In the genomic region with DNA sequence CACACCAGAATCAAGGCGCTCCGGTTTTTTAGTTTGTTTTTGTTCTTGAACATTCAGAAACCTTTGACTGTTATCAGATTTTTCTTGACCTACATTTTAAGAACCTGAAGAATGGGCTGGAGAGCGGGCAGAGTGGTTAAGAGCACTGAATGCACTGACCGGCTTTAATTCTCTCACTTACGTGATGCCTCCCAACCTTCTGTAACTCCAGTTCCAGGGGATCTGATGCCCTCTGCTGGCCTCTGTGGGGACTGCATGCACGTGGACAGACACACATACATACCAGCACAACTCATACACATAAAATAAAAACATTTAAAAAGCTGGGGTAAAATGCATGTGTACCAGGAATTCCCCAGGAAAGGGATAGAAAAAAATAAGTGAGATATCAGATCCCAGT, we compare ENCODE assay signal across 8 mouse cellular contexts. TPM values are rescaled to one million over a fixed set of nuclear protein-coding genes. Genes with fewer than 3 reads are reported as not detected.
A peak's percentile ranks its signal among the peaks of the same experiment; 100 is the strongest.
DNase-seq lines count a peak whose midpoint lies in the region; ATAC-seq and TF ChIP-seq lines count a peak whose summit lies in the region.

No protein-coding gene starts in this region.

- no peak for TF ChIP-seq POLR2A in cortical plate, adult 2 months (IDR thresholded peaks at IDR 0.05; ENCODE audit: extremely low read depth, insufficient read depth, low read length)

- peak; percentile 62 for TF ChIP-seq CTCF in forebrain, postnatal 0 days (IDR thresholded peaks at IDR 0.05; ENCODE audit: low read depth)
- peak; percentile 40 for TF ChIP-seq CTCF in cortical plate, adult 2 months (IDR thresholded peaks at IDR 0.05; ENCODE audit: extremely low read depth, insufficient read depth, low read length)
- TF ChIP-seq CTCF in liver, postnatal 0 days (IDR thresholded peaks at IDR 0.05; ENCODE audit: low read depth): peak; percentile 88

- no peaks in the 10 kb centered on the region for H3K27me3 ChIP-seq in forebrain, postnatal 0 days (ENCODE audit: insufficient read depth, low read length)
- no peaks in the 10 kb centered on the region for H3K27me3 ChIP-seq in forebrain, embryonic 16.5 days (replicated peaks; ENCODE audit: control insufficient read depth, insufficient read depth, low read length)
- no peaks in the 10 kb centered on the region for H3K27me3 ChIP-seq in liver, postnatal 0 days (ENCODE audit: insufficient read depth, low read length)

- H3K9me3 ChIP-seq in forebrain, postnatal 0 days (ENCODE audit: low read length): no peaks in the 10 kb centered on the region
- no peaks in the 10 kb centered on the region for H3K9me3 ChIP-seq in forebrain, embryonic 16.5 days (ENCODE audit: control insufficient read depth, low read length)
- H3K9me3 ChIP-seq in liver, postnatal 0 days (ENCODE audit: low read length): no peaks in the 10 kb centered on the region

- H3K4me1 ChIP-seq in forebrain, postnatal 0 days (ENCODE audit: insufficient read depth): no peaks in the 10 kb centered on the region
- H3K4me1 ChIP-seq in forebrain, embryonic 16.5 days (replicated peaks; ENCODE audit: control insufficient read depth, insufficient read depth, low read length): no peaks in the 10 kb centered on the region
- no peaks in the 10 kb centered on the region for H3K4me1 ChIP-seq in cortical plate, adult 2 months (ENCODE audit: control insufficient read depth, insufficient read depth, low read length)
- no peaks in the 10 kb centered on the region for H3K4me1 ChIP-seq in liver, postnatal 0 days (ENCODE audit: insufficient read depth)

- ATAC-seq in forebrain, postnatal 0 days: no peak
- ATAC-seq in forebrain, embryonic 16.5 days: no peak
- ATAC-seq in liver, postnatal 0 days: no peak

- no peak overlapping the region for H3K4me2 ChIP-seq in forebrain, postnatal 0 days (ENCODE audit: low read depth)
- H3K4me2 ChIP-seq in forebrain, embryonic 16.5 days (ENCODE audit: low read length): no peak overlapping the region
- H3K4me2 ChIP-seq in liver, postnatal 0 days (ENCODE audit: low read depth, low read length): no peak overlapping the region

- WGBS in forebrain, postnatal 0 days: 88% methylated on average over 6 of the region's 6 CpGs
- WGBS in forebrain, embryonic 16.5 days: 91% methylated on average over 6 of the region's 6 CpGs
- 90% methylated on average over 6 of the region's 6 CpGs for WGBS in liver, postnatal 0 days (ENCODE audit: insufficient replicate concordance)

- H3K9ac ChIP-seq in forebrain, postnatal 0 days: no peak overlapping the region
- no peak overlapping the region for H3K9ac ChIP-seq in forebrain, embryonic 16.5 days (replicated peaks; ENCODE audit: low read depth, low read length)
- no peak overlapping the region for H3K9ac ChIP-seq in liver, postnatal 0 days (replicated peaks)

- H3K27ac ChIP-seq in forebrain, postnatal 0 days (ENCODE audit: low read depth, low read length): no peak overlapping the region
- H3K27ac ChIP-seq in forebrain, embryonic 16.5 days (ENCODE audit: low read length): no peak overlapping the region
- H3K27ac ChIP-seq in cortical plate, adult 2 months (ENCODE audit: insufficient read depth, low read length): no peak overlapping the region
- H3K27ac ChIP-seq in liver, postnatal 0 days (ENCODE audit: low read depth): no peak overlapping the region

- H3K4me3 ChIP-seq in forebrain, postnatal 0 days (ENCODE audit: low read depth, low read length): no peak overlapping the region
- H3K4me3 ChIP-seq in forebrain, embryonic 16.5 days (replicated peaks; ENCODE audit: low read length): no peak overlapping the region
- H3K4me3 ChIP-seq in cortical plate, adult 2 months (ENCODE audit: insufficient read depth, low read length): no peak overlapping the region
- no peak overlapping the region for H3K4me3 ChIP-seq in liver, postnatal 0 days (ENCODE audit: low read depth, low read length)

- H3K36me3 ChIP-seq in forebrain, postnatal 0 days (ENCODE audit: insufficient read depth): peaks cover 59% of the 10 kb centered on the region
- peaks cover 20% of the 10 kb centered on the region for H3K36me3 ChIP-seq in forebrain, embryonic 16.5 days (ENCODE audit: control insufficient read depth, insufficient read depth)
- H3K36me3 ChIP-seq in liver, postnatal 0 days (replicated peaks; ENCODE audit: insufficient read depth, low read length): peaks cover 61% of the 10 kb centered on the region

- DNase-seq in forebrain, postnatal 0 days: peak; percentile 19
- peak; percentile 37 for DNase-seq in right cerebral cortex, postnatal 4 days
- no peak for DNase-seq in right cerebral cortex, adult 2 months (ENCODE audit: low spot score in 2 of 2)
- peak; percentile 84 for DNase-seq in liver, postnatal 0 days
- DNase-seq in testis, postnatal 10 days (ENCODE audit: low spot score): peak; percentile 80
- no peak for DNase-seq in right cerebral cortex, postnatal 36 days (ENCODE audit: low spot score in 2 of 2)

- TF ChIP-seq EP300 in liver, postnatal 0 days (IDR thresholded peaks at IDR 0.05; ENCODE audit: low read depth): no peak

RNA-seq across cellular contexts. Expression of a gene that starts 22.4 kb away (rescaled TPM):
- 114 and 147 TPM in 2 replicates for total RNA-seq in forebrain, postnatal 0 days (2014; rRNA removed)
- 221 and 234 TPM in 2 replicates for polyA plus RNA-seq in forebrain, postnatal 0 days (2015; fragmentation: Nextera tagmentation; extraction: Ambion mirVana)
- polyA plus RNA-seq in forebrain, embryonic 16.5 days (2015; fragmentation: Nextera tagmentation; extraction: Ambion mirVana): 158 and 160 TPM in 2 replicates
- polyA plus RNA-seq in cortical plate, adult 2 months (2012; rRNA removed): 97.2 and 100 TPM in 2 replicates
- 204 TPM in 2 replicates for polyA plus RNA-seq in liver, postnatal 0 days (2015; fragmentation: Nextera tagmentation; extraction: Ambion mirVana)

RNA-seq across cellular contexts. Expression of a gene that starts 22.5 kb away (rescaled TPM):
- total RNA-seq in forebrain, postnatal 0 days (2014; rRNA removed): 9.7 and 12.6 TPM in 2 replicates
- polyA plus RNA-seq in forebrain, postnatal 0 days (2015; fragmentation: Nextera tagmentation; extraction: Ambion mirVana): 5.2 and 9.3 TPM in 2 replicates
- polyA plus RNA-seq in forebrain, embryonic 16.5 days (2015; fragmentation: Nextera tagmentation; extraction: Ambion mirVana): 11.8 and 14.6 TPM in 2 replicates
- polyA plus RNA-seq in cortical plate, adult 2 months (2012; rRNA removed): 9.3 and 9.4 TPM in 2 replicates
- 14.1 and 15.0 TPM in 2 replicates for polyA plus RNA-seq in liver, postnatal 0 days (2015; fragmentation: Nextera tagmentation; extraction: Ambion mirVana)

Comparison
In these comparisons a context has a peak if more than half of its experiments do, and no peak if none do; other contexts are left out.
1. DNase-seq: peak in forebrain, postnatal 0 days (single experiment), right cerebral cortex, postnatal 4 days (single experiment), liver, postnatal 0 days (single experiment) and testis, postnatal 10 days (single experiment); none in right cerebral cortex, adult 2 months (0 of 2) and right cerebral cortex, postnatal 36 days (0 of 2).
2. Peak in every context shown above with its lines, with median percentiles within 50 percentile points of each other: CTCF ChIP-seq.